Mouse (Mus musculus): ENCODE data around the gene Coa4.

GRCm38 (mm10) chr7:100506494-100506893 lies 30.4 kb upstream of the Coa4 start:
- TF ChIP-seq POLR2A (IDR thresholded peaks at IDR 0.05; ENCODE audit: insufficient read depth, low read length) (no peak), CTCF (IDR thresholded peaks at IDR 0.05; ENCODE audit: low read depth, low read length) (no peak), EP300 (IDR thresholded peaks at IDR 0.05; ENCODE audit: insufficient read depth, low read depth, low read length) (no peak)

Data from ES-Bruce4 (cell line).